Mouse (Mus musculus) heart, embryonic 11.5 days (tissue): ENCODE data around the gene Metrn. TPM values are rescaled to one million over a fixed set of nuclear protein-coding genes. Genes with fewer than 3 reads are reported as not detected.

ENCODE experiments used
- ATAC-seq: fragments of 200-750 bp; cut with Nextera tagmentation; replicated peaks from 2 replicates; pipeline ENCODE4 v1.8.0; 2017; ENCODE audit warnings: moderate library complexity; ENCODE audit not compliant: insufficient number of reproducible peaks, low FRiP score, low TSS enrichment
- H3K27ac ChIP-seq: fragments of 300-500 bp; sonication (generic); 2 replicates; pipeline ENCODE4 v1.5.1; 2014; ENCODE audit warnings: mild to moderate bottlenecking, low read depth, low read length
- H3K27me3 ChIP-seq: fragments of 300-500 bp; sonication (generic); 2 replicates; pipeline ENCODE4 v1.6.1; 2014; ENCODE audit warnings: mild to moderate bottlenecking, low read length, mixed read lengths; ENCODE audit not compliant: control insufficient read depth, insufficient read depth
- H3K36me3 ChIP-seq: fragments of 300-500 bp; sonication (generic); 2 replicates; pipeline ENCODE4 v1.6.1; 2014; ENCODE audit warnings: mild to moderate bottlenecking, low read length, moderate library complexity, mixed read lengths; ENCODE audit not compliant: control insufficient read depth, insufficient read depth
- H3K4me1 ChIP-seq: fragments of 300-500 bp; sonication (generic); 2 replicates; pipeline ENCODE4 v1.6.1; 2014; ENCODE audit warnings: low read length; ENCODE audit not compliant: control insufficient read depth, insufficient read depth
- H3K4me2 ChIP-seq: fragments of 300-500 bp; sonication (generic); 2 replicates; pipeline ENCODE4 v1.6.1; 2014; ENCODE audit warnings: mild to moderate bottlenecking, moderate library complexity
- H3K4me3 ChIP-seq: fragments of 300-500 bp; sonication (generic); 2 replicates; pipeline ENCODE4 v1.5.1; 2014; ENCODE audit warnings: low read depth, low read length
- H3K9ac ChIP-seq: fragments of 300-500 bp; sonication (generic); 2 replicates; pipeline ENCODE4 v1.6.1; 2014; ENCODE audit warnings: mild to moderate bottlenecking, low read depth, low read length, moderate library complexity
- H3K9me3 ChIP-seq: fragments of 300-500 bp; sonication (generic); replicated peaks from 2 replicates; pipeline ENCODE4 v1.6.1; 2016; ENCODE audit warnings: low read length; ENCODE audit not compliant: control insufficient read depth
- WGBS: fragments of 180-500 bp; shearing (Covaris S2); extraction: QIAGEN DNeasy Blood & Tissue Kit; methylation state at CpG from one replicate; pipeline ENCODE4 v1.1.7; 2014; ENCODE audit not compliant: insufficient replicate concordance; 5-methylcytosine and 5-hydroxymethylcytosine counted together
- polyA plus RNA-seq: library from polyadenylated mRNA; unstranded; fragments of >200 nt; fragmentation: Nextera tagmentation; extraction: Ambion mirVana; gene quantifications from 2 replicates; pipeline ENCODE4 v1.2.1, GENCODE M21; 2014

Metrn gene
- polyA plus RNA-seq, 1 experiment from 2014 or later, result 6.2 TPM

DNA sequence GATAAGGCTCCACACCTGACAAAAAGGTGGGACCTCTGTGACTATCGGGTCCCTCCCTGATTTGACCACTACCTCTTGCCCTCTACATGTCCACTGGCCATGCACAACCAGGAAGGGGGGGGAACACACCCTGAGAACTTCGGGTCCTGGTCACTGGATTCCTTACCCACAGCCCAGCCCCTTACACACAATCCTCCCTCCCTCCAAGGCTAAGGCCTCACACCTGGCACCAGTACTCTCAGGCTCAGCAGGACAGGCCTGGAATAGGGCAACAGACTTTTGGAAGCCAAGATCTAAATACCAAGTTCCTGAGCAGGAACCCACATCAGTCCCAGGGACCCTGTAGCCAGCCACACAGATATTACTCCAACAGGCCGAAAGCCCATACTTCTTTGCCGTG lies 42.0 kb upstream of the Metrn start:
- no peak for ATAC-seq
- Histone ChIP-seq H3K9me3 (no peaks in the 10 kb centered on the region), H3K4me2 (no peak overlapping the region), H3K4me3 (no peak overlapping the region), H3K9ac (0 out of 2 replicates have a peak overlapping the region, but pooled peaks have one; percentile 2), H3K4me1 (peaks cover 51% of the 10 kb centered on the region), H3K27ac (no peak overlapping the region), H3K36me3 (peaks cover 37% of the 10 kb centered on the region), H3K27me3 (no peaks in the 10 kb centered on the region)
- 91% methylated on average over 4 of the region's 4 CpGs for WGBS

DNA sequence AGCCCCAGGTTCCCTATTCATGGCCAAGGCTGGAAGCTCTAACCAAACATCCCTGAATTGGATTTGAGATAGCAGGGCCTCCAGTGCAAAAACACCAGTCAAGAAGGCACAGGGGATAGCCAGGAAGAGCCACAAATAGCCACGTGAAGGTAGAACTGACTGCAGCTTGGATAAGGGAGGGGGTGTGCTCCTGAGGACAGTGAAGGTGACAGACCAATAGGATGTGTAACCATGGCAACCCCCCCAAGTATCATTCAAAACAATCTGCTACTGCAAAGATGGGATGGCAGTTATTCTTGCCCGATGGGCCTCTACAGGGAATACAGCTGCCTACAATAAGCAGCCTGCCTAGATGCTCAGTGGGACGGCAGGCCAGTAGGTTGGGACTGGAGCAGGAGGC lies 40.6 kb upstream of the Metrn start:
- no peaks in the 10 kb centered on the region for H3K9me3 ChIP-seq
- peaks cover 44% of the 10 kb centered on the region for H3K4me1 ChIP-seq
- 51% methylated on average over 3 of the region's 3 CpGs for WGBS
- peak overlapping the region; percentile 69 for H3K27ac ChIP-seq
- ATAC-seq, result no peak
- H3K27me3 ChIP-seq, result no peaks in the 10 kb centered on the region
- no peak overlapping the region for H3K4me3 ChIP-seq
- H3K9ac ChIP-seq, result peak overlapping the region; percentile 22; the same call in 1 of the 2 replicates
- peak overlapping the region; percentile 86 for H3K4me2 ChIP-seq
- H3K36me3 ChIP-seq, result peaks cover 37% of the 10 kb centered on the region

DNA sequence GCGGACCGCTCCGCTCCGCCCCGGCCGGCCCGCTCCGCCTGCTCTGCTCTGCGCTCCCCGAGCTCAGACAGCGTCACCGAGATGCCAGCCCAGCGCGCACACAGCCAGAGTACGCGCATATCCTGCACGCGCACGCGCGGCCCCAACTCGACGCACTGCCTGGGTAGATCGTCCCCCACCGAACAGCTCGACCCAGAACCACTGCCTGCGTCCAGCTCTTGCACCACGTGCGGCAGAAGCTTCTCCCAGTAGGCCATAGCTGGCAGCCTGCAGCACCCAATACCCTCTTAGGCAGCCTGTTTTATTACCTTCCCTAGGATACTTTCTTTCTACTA lies 40.1 kb upstream of the Metrn start, which contains the start of gene Rhbdl1:
Rhbdl1 (minus strand) TSS at position 220 of the 335 bp plus-strand sequence.
- ATAC-seq, result 0 out of 2 replicates have a peak, but pooled peaks have one; percentile 12
- Histone ChIP-seq H3K9me3 (no peaks in the 10 kb centered on the region), H3K4me1 (peaks cover 45% of the 10 kb centered on the region), H3K36me3 (peaks cover 33% of the 10 kb centered on the region), H3K27me3 (no peaks in the 10 kb centered on the region), H3K4me3 (peak within 1 kb of the TSS; percentile 44), H3K27ac (peak within 1 kb of the TSS; percentile 69), H3K9ac (peak within 1 kb of the TSS; percentile 73), H3K4me2 (peak within 1 kb of the TSS; percentile 86)
- 3% methylated on average over 29 of the region's 29 CpGs for WGBS

DNA sequence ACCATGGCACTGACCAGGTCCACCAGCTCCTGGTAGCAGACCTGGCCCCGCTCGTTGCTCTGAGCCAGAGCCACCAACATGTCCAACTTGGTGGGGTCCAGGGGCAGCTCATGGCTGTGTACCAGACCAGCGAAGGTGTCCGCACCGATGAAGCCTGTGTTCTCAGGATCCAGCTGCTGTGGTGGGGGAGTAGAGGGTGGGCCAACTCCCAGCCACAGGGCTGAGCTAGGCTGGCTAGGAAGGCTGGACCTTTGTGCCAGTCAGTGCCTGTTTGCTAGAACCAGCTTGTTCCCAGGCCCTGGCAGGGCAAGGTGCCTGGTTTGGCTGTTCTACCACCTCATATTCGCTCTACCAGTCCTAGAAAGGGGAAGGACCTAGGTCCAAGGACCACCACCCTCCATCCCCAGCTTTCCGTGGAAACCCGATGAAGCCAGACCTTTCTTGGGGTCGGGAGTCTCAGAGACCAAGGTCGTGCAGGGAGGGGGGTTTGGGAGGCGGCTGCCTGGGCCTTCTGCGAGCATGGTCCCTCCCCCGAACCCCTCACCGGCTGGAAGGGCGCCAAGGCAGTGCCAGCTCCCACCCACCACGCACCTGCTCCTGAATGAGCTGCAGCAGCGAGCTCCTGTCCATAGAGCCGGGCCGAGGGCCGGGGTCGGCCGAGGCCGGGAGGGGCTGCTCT lies 39.6 kb upstream of the Metrn start:
- no peaks in the 10 kb centered on the region for H3K27me3 ChIP-seq
- H3K4me1 ChIP-seq, result peaks cover 50% of the 10 kb centered on the region
- peaks cover 29% of the 10 kb centered on the region for H3K36me3 ChIP-seq

DNA sequence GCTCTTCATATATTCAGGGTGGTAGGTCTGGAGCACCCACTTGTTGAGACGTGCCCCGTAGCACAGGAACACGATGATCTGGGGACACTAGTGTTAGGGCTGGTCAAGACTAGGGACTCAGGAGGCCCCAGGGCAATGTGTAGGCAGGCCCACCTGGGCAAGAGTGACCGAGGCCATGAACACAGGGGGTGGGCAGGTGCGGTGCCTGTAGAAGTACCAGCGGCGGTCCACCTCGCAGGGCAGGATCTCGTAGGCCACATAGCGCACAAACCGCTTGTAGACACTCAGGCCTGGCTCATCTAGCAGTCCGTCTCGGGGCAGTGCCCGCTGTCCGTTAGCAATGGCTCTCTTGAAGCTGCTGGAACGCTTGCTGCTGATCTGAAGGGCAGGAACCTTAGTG lies 38.9 kb upstream of the Metrn start:
- Histone ChIP-seq H3K4me2 (peak overlapping the region; percentile 86), H3K4me3 (no peak overlapping the region), H3K9me3 (no peaks in the 10 kb centered on the region), H3K27ac (no peak overlapping the region), H3K9ac (peak overlapping the region; percentile 73), H3K27me3 (no peaks in the 10 kb centered on the region), H3K36me3 (peaks cover 28% of the 10 kb centered on the region), H3K4me1 (peaks cover 56% of the 10 kb centered on the region)
- WGBS, result 88% methylated on average over 16 of the region's 16 CpGs
- no peak for ATAC-seq

More for the DNA sequence above, 39.6 kb upstream of the Metrn start:
- no peaks in the 10 kb centered on the region for H3K9me3 ChIP-seq
- no peak for ATAC-seq
- peak overlapping the region; percentile 86 for H3K4me2 ChIP-seq
- 23% methylated on average over 23 of the region's 23 CpGs for WGBS
- H3K27ac ChIP-seq, result peak overlapping the region; percentile 69
- peak overlapping the region; percentile 73 for H3K9ac ChIP-seq
- peak overlapping the region; percentile 44 for H3K4me3 ChIP-seq

DNA sequence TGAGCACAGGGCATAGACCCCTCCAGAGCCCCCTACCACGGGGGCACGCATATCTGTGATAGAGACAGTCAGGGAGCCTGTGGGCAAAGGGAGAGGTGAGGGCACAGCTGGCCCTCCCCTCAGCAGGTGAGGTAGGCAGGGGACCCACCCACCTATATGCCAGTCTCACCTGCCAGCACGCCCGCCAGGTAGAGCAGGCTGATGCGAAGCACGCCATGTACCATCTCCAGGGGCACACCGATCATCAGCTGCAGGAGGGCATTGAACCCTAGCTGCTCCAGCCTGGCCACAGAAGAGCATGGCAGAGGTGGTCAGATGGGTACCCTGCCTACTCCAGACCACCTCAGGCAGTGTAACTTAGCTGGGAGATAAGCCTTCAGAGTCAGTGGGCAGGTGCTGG lies 38.4 kb upstream of the Metrn start:
- H3K9ac ChIP-seq, result no peak overlapping the region
- no peaks in the 10 kb centered on the region for H3K9me3 ChIP-seq
- H3K4me2 ChIP-seq, result peak overlapping the region; percentile 98
- H3K4me3 ChIP-seq, result peak overlapping the region; percentile 88; the same call in 1 of the 2 replicates
- WGBS, result 92% methylated on average over 7 of the region's 7 CpGs
- peaks cover 60% of the 10 kb centered on the region for H3K4me1 ChIP-seq
- no peaks in the 10 kb centered on the region for H3K27me3 ChIP-seq
- peaks cover 28% of the 10 kb centered on the region for H3K36me3 ChIP-seq
- no peak for ATAC-seq
- no peak overlapping the region for H3K27ac ChIP-seq

DNA sequence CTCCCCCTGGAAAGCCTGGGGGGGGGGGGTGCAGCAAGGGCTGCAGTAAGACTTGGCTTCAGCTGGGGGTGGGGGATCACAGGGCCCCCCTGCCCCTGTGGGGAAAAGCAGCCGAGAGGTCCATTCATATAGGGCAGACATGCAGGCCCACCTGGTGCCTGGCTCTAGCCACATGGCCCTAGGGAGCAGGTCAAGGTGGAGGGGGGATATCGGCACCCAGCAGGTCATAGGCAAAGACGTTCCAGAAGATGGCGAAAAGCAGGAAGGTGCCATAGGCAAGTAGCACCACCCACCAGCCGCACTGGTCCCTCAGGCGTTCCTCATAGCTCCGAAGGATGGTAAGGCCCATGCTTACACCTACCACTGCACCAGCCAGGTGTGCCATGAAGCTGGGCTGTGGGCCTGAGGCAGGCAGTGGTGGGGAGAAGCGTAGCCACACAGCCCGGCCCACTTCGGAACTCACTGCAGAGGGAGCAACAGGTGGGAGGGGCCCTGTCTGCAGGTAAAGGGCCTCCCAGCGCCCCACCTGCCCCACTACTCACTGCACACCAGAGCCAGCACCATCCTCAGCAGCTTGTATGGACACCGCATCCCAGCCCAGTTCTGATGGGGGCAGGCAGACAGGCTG lies 37.8 kb upstream of the Metrn start:
- peak overlapping the region; percentile 88 for H3K4me3 ChIP-seq
- no peaks in the 10 kb centered on the region for H3K27me3 ChIP-seq
- peak overlapping the region; percentile 92 for H3K9ac ChIP-seq
- no peaks in the 10 kb centered on the region for H3K9me3 ChIP-seq
- peaks cover 27% of the 10 kb centered on the region for H3K36me3 ChIP-seq
- no peak for ATAC-seq
- WGBS, result 90% methylated on average over 12 of the region's 12 CpGs
- peak overlapping the region; percentile 99; the same call in 1 of the 2 replicates for H3K27ac ChIP-seq
- H3K4me1 ChIP-seq, result peaks cover 66% of the 10 kb centered on the region
- H3K4me2 ChIP-seq, result peak overlapping the region; percentile 98

DNA sequence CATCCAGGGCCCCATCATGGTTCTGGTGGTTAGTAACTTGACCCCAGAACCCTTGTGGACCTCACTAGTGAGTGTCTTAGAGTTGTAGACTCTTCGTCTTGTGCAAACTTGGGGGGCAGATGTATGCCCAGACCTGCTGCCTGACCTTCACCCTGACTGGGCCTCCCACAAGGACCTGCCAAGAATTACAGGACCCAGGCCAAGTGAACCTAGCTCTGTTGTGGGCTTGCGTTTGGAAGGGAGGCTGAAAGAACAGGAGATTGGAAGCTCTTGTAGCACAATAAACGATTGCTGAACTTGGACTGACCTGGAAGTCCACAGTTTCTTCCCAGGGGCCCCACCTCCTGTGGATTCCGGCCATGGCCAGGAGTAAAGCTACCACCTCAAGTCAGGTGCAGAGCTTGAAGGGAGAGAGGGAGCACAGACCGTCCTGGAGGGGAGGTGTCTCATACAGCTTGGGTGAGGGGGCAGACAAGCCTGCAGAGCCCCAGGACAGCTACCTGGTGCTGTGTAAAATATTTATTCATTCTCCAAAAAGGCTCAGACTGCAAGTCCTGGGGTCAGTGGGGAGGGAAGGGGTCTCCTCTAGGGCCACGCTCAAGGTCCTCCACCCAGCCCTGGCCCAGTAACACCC lies 37.1 kb upstream of the Metrn start:
- H3K36me3 ChIP-seq, result peaks cover 22% of the 10 kb centered on the region
- peak overlapping the region; percentile 99 for H3K27ac ChIP-seq
- no peak for ATAC-seq
- H3K4me1 ChIP-seq, result peaks cover 69% of the 10 kb centered on the region
- peak overlapping the region; percentile 88 for H3K4me3 ChIP-seq
- peak overlapping the region; percentile 98 for H3K4me2 ChIP-seq
- no peaks in the 10 kb centered on the region for H3K9me3 ChIP-seq
- peak overlapping the region; percentile 92 for H3K9ac ChIP-seq
- 39% methylated on average over 6 of the region's 6 CpGs for WGBS
- H3K27me3 ChIP-seq, result no peaks in the 10 kb centered on the region
